Mouse (Mus musculus) liver, adult (tissue): ENCODE measurements around the gene Cacng1.

Experiments
- GATA4 ChIP-seq: IDR thresholded peaks from 2 replicates; pipeline ENCODE4 v1.6.1; 2014; ENCODE audit warnings: mild to moderate bottlenecking, low read length; ENCODE audit not compliant: insufficient replicate concordance

The Cacng1 gene

DNA sequence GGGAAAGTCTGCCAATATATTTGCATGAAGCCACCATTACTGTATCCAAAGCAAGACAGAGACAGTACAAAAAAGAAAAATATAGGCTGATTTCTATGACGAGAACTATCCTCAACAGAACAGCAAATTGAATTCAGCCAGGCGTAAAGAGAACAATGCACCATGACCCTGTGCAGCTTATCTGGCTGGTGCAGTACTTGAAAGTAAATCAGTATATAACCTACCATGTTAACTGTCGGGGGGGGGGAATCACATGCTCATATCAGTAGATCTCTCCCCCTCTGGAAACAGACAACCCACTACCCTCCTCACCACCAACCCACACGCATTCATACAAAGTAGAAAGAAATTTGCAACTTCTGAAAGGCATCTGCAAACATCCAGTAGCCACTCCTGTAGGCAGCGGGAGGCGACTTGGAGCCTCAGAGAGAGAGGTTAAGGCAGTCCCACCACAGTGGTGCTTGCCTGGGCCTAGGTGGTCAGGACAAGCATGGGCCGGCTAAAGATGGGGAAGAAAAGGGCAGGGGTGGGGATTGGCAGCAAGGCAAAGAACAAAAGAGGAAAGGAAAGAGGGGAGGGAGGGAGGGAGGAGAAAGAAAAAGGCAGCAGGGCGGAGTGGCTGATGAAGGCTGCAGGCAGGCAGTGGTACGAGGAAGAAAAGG, 33.5 kb downstream of the Cacng1 start:
- no peak for TF ChIP-seq GATA4

- no peak for TF ChIP-seq GATA4
Measured at GRCm38 (mm10) chr11:107676207-107676940, 39.9 kb downstream of the Cacng1 start.

DNA sequence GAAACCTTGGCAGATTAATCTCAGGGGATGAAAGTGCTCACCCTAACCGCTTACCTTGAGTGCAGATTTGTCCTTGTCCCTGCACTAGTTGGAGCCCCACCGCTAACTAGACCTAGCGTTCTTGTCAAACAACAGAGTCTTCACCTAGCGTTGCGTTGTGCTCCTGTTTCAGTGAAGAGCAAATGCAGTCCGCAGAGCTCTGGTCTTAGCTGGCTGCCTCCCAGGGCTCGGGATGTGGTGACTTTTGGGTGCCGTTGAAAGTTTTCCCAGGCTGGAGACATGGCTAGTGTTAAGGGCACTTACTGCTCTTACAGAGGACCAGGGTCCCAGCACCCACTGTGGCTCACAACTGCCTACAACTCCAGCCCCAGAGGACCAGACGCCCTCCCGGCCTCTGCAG, 41.1 kb downstream of the Cacng1 start:
- no peak for TF ChIP-seq GATA4

DNA sequence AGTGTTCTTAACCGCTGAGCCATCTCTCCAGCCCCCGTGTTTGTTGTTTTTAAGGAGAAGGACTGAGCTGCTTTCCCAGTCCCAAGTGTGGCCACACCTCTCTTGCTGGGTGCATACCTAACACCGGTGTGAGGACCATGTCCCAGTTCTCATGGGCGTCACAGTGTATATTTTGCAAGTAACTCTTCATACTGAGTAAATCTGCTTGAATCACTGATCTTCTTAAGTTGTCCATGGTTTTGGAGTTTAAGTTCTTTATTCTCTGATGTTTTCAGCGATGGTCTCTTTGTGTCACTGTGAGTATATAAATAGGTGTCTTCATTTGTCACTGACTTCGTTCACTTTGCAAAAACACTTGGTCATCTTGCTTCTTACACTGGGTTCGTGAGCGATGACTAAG, 41.7 kb downstream of the Cacng1 start:
- no peak for TF ChIP-seq GATA4

DNA sequence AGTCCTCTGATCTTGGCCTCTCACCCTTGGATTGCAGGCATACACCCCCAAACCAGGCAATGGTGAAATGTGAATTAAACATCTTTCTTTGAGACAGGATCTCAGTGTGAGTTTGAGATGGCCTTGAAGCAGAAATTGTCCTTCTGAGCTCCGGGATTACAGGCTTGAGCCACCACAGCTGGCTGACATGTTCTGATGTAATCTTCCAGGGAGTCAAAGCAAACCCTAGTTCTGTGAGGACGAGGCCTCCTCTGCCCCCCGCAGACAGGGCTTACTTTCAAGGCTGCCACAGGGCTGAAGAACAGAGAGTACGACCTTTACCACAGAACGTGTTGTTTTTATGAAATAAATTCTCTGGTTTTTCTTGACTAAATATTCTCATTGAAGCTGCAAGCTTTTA, 42.3 kb downstream of the Cacng1 start:
- TF ChIP-seq GATA4: no peak

DNA sequence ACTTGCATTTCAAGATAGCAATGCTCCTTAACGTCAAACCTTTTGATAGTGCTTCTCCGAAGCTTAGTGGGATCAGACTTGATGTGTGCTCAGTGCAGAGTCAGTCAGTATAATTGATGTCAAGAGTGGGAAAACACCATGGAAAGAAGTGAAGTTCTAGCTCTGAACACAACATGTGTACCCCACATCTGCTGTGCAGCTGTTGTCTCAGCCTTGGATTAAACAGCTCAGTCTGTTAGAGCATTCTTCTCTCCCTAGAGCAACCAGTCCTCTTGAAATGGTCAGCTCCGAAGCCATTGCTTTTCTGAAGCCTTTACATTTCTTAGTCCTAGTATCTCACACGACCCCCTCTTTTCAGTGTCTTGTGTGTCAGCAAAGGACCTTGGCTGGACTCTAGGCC, 47.3 kb downstream of the Cacng1 start:
- TF ChIP-seq GATA4: no peak

- no peak for TF ChIP-seq GATA4
Measured at GRCm38 (mm10) chr11:107668223-107668622, 48.1 kb downstream of the Cacng1 start.

GRCm38 (mm10) chr11:107667542-107667941, 48.8 kb downstream of the Cacng1 start:
- TF ChIP-seq GATA4: no peak

GRCm38 (mm10) chr11:107662666-107663065, 53.7 kb downstream of the Cacng1 start:
- TF ChIP-seq GATA4: no peak

DNA sequence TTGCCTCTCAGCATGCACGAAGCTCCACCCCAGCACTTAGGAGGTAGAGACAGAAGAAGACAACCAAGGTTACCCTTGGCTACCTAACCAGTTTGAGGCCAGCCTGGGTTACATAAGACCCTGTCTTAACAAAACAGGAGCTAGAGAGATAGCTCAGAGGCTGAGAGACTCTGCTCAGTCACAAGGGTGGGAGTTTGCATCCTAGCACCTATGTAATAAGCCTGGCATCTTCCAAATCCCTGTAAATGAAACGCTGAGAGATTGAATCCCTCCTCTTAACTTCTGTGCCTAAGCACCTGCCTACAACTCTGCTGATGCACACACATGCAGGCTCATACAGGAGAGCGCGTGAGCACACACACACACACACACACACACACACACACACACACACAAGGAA, 55.9 kb downstream of the Cacng1 start:
- no peak for TF ChIP-seq GATA4

- no peak for TF ChIP-seq GATA4
Measured at GRCm38 (mm10) chr11:107657117-107657516, 59.2 kb downstream of the Cacng1 start.

GRCm38 (mm10) chr11:107655538-107655937, 60.8 kb downstream of the Cacng1 start:
- no peak for TF ChIP-seq GATA4
